In genomic region chr6:127875883-127876282, GRCm38 (mm10) we compare ENCODE assay signal across 22 mouse cellular contexts. TPM values are rescaled to one million over a fixed set of nuclear protein-coding genes. Genes with fewer than 3 reads are reported as not detected.
A peak's percentile ranks its signal among the peaks of the same experiment; 100 is the strongest.
DNase-seq lines count a peak whose midpoint lies in the region; ATAC-seq and TF ChIP-seq lines count a peak whose summit lies in the region.
"Had no signal": no experiment of that assay in that cellular context is flagged by ENCODE, and none has a peak within 500 bp of the region (broad histone marks: within the 10 kb centered on the region; RNA-seq: fewer than 3 reads in every experiment).

No protein-coding gene starts in this region.

- H3K9me3 ChIP-seq in lung, embryonic 14.5 days (ENCODE audit: low read depth, low read length) = no peaks in the 10 kb centered on the region
- peaks cover 10% of the 10 kb centered on the region for H3K9me3 ChIP-seq in embryonic facial prominence, embryonic 13.5 days
- H3K9me3 ChIP-seq in limb, embryonic 15.5 days = no peaks in the 10 kb centered on the region
- H3K9me3 ChIP-seq: intestine, embryonic 15.5 days had no signal

- DNase-seq in lung, embryonic 14.5 days = no peak
- no peak for DNase-seq in lung, postnatal 25 days (ENCODE audit: low spot score)
- peak; percentile 49 for DNase-seq in gastrocnemius, postnatal 14 days
- DNase-seq in adrenal gland, postnatal 14 days = no peak
- DNase-seq in left cerebral cortex, adult 8-10 months (ENCODE audit: low spot score in 2 of 2) = no peak
- DNase-seq in thymus, postnatal 25 days = no peak
- DNase-seq: adrenal gland, postnatal 36 days; B cell, adult 2 months; cerebellum, adult 8-10 months; layer of hippocampus, postnatal 36 days; liver; liver, postnatal 0 days; thymus, adult 18-20 months had no signal

- H3K4me3 ChIP-seq in lung, embryonic 14.5 days (ENCODE audit: low read depth, low read length) = no peak overlapping the region
- no peak overlapping the region for H3K4me3 ChIP-seq in embryonic facial prominence, embryonic 13.5 days
- no peak overlapping the region for H3K4me3 ChIP-seq in limb, embryonic 15.5 days
- H3K4me3 ChIP-seq: intestine, embryonic 15.5 days; midbrain, embryonic 12.5 days; myocyte had no signal

- H3K27ac ChIP-seq in lung, embryonic 14.5 days (ENCODE audit: low read depth) = no peak overlapping the region
- peak overlapping the region; percentile 76 for H3K27ac ChIP-seq in embryonic facial prominence, embryonic 13.5 days
- H3K27ac ChIP-seq in limb, embryonic 15.5 days = peak overlapping the region; percentile 77
- H3K27ac ChIP-seq: hindbrain, embryonic 14.5 days; intestine, embryonic 15.5 days; macrophage; midbrain, embryonic 12.5 days had no signal

- H3K36me3 ChIP-seq in lung, embryonic 14.5 days (ENCODE audit: insufficient read depth) = no peaks in the 10 kb centered on the region
- H3K36me3 ChIP-seq in embryonic facial prominence, embryonic 13.5 days = no peaks in the 10 kb centered on the region
- no peaks in the 10 kb centered on the region for H3K36me3 ChIP-seq in limb, embryonic 15.5 days
- H3K36me3 ChIP-seq: intestine, embryonic 15.5 days; midbrain, embryonic 12.5 days had no signal

- peak; percentile 22; the same call in 1 of the 2 replicates for ATAC-seq in lung, embryonic 14.5 days (ENCODE audit: insufficient read depth)
- no peak for ATAC-seq in embryonic facial prominence, embryonic 13.5 days (ENCODE audit: insufficient number of reproducible peaks, insufficient read depth, low FRiP score, low TSS enrichment, low read depth)
- ATAC-seq in limb, embryonic 15.5 days (ENCODE audit: insufficient number of reproducible peaks, low FRiP score, low TSS enrichment, low read depth) = 0 out of 2 replicates have a peak, but pooled peaks have one; percentile 30
- ATAC-seq: forebrain, embryonic 14.5 days; intestine, embryonic 15.5 days; liver, postnatal 0 days had no signal

- no peaks in the 10 kb centered on the region for H3K27me3 ChIP-seq in lung, embryonic 14.5 days (ENCODE audit: insufficient read depth, low read length)
- no peaks in the 10 kb centered on the region for H3K27me3 ChIP-seq in embryonic facial prominence, embryonic 13.5 days
- H3K27me3 ChIP-seq in limb, embryonic 15.5 days = no peaks in the 10 kb centered on the region
- H3K27me3 ChIP-seq: intestine, embryonic 15.5 days; midbrain, embryonic 12.5 days had no signal

- intact Hi-C loops in gastrocnemius, postnatal 14 days (cut with DNase I; ENCODE audit: low total_unique reads) = no loop called here

- no peak overlapping the region for H3K9ac ChIP-seq in lung, embryonic 14.5 days
- H3K9ac ChIP-seq in embryonic facial prominence, embryonic 13.5 days = 0 out of 2 replicates have a peak overlapping the region, but pooled peaks have one; percentile 17
- 0 out of 2 replicates have a peak overlapping the region, but pooled peaks have one; percentile 4 for H3K9ac ChIP-seq in limb, embryonic 15.5 days
- H3K9ac ChIP-seq: hindbrain, embryonic 14.5 days; intestine, embryonic 15.5 days; liver, postnatal 0 days; midbrain, embryonic 12.5 days had no signal

- no peak for TF ChIP-seq CTCF in lung, embryonic 14.5 days (IDR thresholded peaks at IDR 0.05; ENCODE audit: low read depth)

- WGBS in lung, embryonic 14.5 days = 41% methylated on average over 11 of the region's 11 CpGs
- 27% methylated on average over 11 of the region's 11 CpGs for WGBS in embryonic facial prominence, embryonic 13.5 days
- 29% methylated on average over 11 of the region's 11 CpGs for WGBS in limb, embryonic 15.5 days

- H3K4me2 ChIP-seq in lung, embryonic 14.5 days = 0 out of 2 replicates have a peak overlapping the region, but pooled peaks have one; percentile 13
- H3K4me2 ChIP-seq in embryonic facial prominence, embryonic 13.5 days = peak overlapping the region; percentile 36
- peak overlapping the region; percentile 19; the same call in 1 of the 2 replicates for H3K4me2 ChIP-seq in limb, embryonic 15.5 days
- H3K4me2 ChIP-seq: hindbrain, embryonic 14.5 days; intestine, embryonic 15.5 days; midbrain, embryonic 12.5 days had no signal

- peaks cover 5% of the 10 kb centered on the region for H3K4me1 ChIP-seq in lung, embryonic 14.5 days (ENCODE audit: insufficient read depth)
- peaks cover 51% of the 10 kb centered on the region for H3K4me1 ChIP-seq in embryonic facial prominence, embryonic 13.5 days
- peaks cover 45% of the 10 kb centered on the region for H3K4me1 ChIP-seq in limb, embryonic 15.5 days
- H3K4me1 ChIP-seq: intestine, embryonic 15.5 days; midbrain, embryonic 12.5 days had no signal

RNA-seq across cellular contexts. Expression of gene Tspan11, which starts 11.5 kb away (rescaled TPM):
- polyA plus RNA-seq in lung, embryonic 14.5 days (2014; fragmentation: Nextera tagmentation; extraction: Ambion mirVana) = 21.7 and 22.5 TPM in 2 replicates
- polyA plus RNA-seq in embryonic facial prominence, embryonic 13.5 days (2015; fragmentation: Nextera tagmentation; extraction: Ambion mirVana) = 30.3 and 35.0 TPM in 2 replicates
- total RNA-seq in gastrocnemius, postnatal 14 days (2021) = 1 to 10 TPM; 4.4 to 10.0 TPM
- polyA plus RNA-seq in limb, embryonic 15.5 days (2015; fragmentation: Nextera tagmentation; extraction: Ambion mirVana) = 25.3 and 25.4 TPM in 2 replicates
- 4.5 and 5.2 TPM in 2 replicates for total RNA-seq in adrenal gland, postnatal 14 days (2021)
- 1 to 10 TPM; 3.9 to 5.4 (median 4.6) TPM for total RNA-seq in left cerebral cortex, adult 8-10 months (2022)
- total RNA-seq: neutrophil, adult 5-6 weeks had no signal
- polyA plus RNA-seq: macrophage had no signal
